Mouse (Mus musculus) MEL (cell line): ENCODE measurements around the gene 1700092M07Rik.

Experiments used
- CTCF ChIP-seq, 3 experiments: IDR thresholded peaks in 2 of 3; conservative IDR thresholded peaks in 1 of 3; 2 replicates each; pipeline ENCODE4 v1.5.1; 2011 to 2012; ENCODE audit warnings: low read length in 3 of 3, low read depth in 2 of 3, mild to moderate bottlenecking in 2 of 3, improper control_type of control experiment in 1 of 3, inconsistent platforms in 1 of 3, mixed read lengths in 1 of 3, moderate library complexity in 1 of 3; ENCODE audit not compliant: control insufficient read depth in 1 of 3, insufficient read depth in 1 of 3, poor library complexity in 1 of 3, severe bottlenecking in 1 of 3
- MAFK ChIP-seq: IDR thresholded peaks from 2 replicates; pipeline ENCODE4 v1.6.1; 2011; ENCODE audit warnings: low read depth, mild to moderate bottlenecking, low read length, improper control_type of control experiment, borderline replicate concordance
- POLR2A ChIP-seq, 2 experiments: IDR thresholded peaks; 2 replicates each; pipeline ENCODE4 v1.6.1; 2011 to 2012; ENCODE audit warnings: low read length in 2 of 2, mild to moderate bottlenecking in 2 of 2, control low read depth in 1 of 2, improper control_type of control experiment in 1 of 2, low read depth in 1 of 2, moderate library complexity in 1 of 2; ENCODE audit not compliant: control insufficient read depth in 1 of 2, insufficient read depth in 1 of 2, poor library complexity in 1 of 2

DNA sequence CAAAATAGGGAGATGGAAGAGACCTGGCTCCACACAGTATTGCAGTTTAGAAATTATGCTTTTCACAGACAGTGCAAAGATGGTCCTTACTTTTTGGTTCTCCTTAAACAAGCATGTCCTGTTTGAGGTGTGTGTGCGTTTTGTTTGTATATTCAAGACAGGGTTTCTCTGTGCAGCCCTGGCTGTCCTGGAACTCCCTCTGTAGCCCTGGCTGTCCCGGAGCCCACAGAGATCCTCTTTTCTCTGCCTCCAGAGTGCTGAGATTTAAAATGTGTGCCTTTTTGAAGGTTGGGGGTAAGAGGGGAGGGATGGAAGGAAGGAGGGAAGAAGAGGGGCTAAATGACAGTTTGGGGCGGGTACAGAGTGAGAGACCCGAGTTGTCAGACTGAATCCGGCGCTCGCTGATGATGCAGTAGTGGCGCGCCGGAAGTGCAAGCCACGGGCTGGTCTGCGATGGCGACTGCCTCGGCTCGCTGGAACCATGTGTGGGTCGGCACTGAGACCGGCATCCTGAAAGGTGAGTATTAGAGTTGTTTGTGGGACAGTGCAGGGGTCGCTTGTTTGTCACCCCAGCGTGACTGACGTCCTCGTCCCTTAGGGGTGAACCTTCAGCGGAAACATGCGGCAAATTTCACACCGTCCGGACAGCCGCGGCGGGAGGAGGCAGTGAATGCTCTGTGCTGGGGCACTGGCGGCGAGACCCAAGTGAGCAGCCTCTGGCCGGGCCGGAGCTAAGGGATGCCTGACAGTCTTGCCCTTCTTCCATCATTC, 4.9 kb upstream of the 1700092M07Rik start, which contains the start of gene Wdr74:
- TF ChIP-seq CTCF (IDR thresholded peaks at IDR 0.05 in 2 of 3, conservative IDR thresholded peaks at IDR 0.05 in 1 of 3; ENCODE audit: control insufficient read depth in 1 of 3, insufficient read depth in 1 of 3, low read depth in 2 of 3, low read length in 3 of 3, poor library complexity in 1 of 3, severe bottlenecking in 1 of 3) (no peak), MAFK (no peak), POLR2A (IDR thresholded peaks at IDR 0.05; ENCODE audit: control insufficient read depth in 1 of 2, insufficient read depth in 1 of 2, low read depth in 1 of 2, low read length in 2 of 2, poor library complexity in 1 of 2) (peak; percentile 98)
